Mouse (Mus musculus) heart, adult 2 months (tissue): ENCODE data around the gene Ankrd7.

ENCODE experiments used
- CTCF ChIP-seq: fragments of 200-600 bp; IDR thresholded peaks from 2 replicates; pipeline ENCODE4 v1.8.1; 2022; ENCODE audit warnings: antibody characterized with exemption, mild to moderate bottlenecking, moderate library complexity
- EP300 ChIP-seq: fragments of 200-500 bp; IDR thresholded peaks from 2 replicates; pipeline ENCODE4 v1.6.1; 2011; ENCODE audit warnings: low read depth, low read length, control low read depth; ENCODE audit not compliant: insufficient read depth
- POLR2A ChIP-seq: fragments of 200-500 bp; IDR thresholded peaks from 2 replicates; pipeline ENCODE4 v1.6.1; 2011; ENCODE audit warnings: mild to moderate bottlenecking, low read depth, low read length, control low read depth; ENCODE audit not compliant: insufficient read depth

DNA sequence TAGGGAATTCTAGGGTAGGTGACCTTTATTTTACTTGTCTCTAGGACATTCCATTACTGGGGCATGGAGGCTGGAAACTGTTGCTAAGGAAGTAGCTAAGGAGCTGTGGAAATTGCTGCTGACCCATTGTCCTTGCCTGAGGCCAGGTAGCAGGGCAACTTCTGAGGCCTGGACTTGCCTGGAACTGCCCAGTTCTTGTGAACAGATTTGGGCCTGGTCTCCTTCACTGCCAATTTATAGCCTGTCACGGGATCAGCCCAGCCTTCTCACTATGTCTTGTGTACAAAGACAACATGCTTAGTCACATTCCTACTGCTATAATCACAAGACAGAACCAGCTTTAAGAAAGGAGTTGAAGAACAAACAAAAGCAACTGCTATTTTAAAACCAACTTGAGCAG is 43.3 kb upstream of the Ankrd7 start:
- TF ChIP-seq CTCF (no peak), POLR2A (no peak), EP300 (no peak)
